Mouse (Mus musculus): ENCODE data around the gene Irx6. TPM values are rescaled to one million over a fixed set of nuclear protein-coding genes. Genes with fewer than 3 reads are reported as not detected.

Irx6 gene
- polyA plus RNA-seq, 1 experiment: not detected

DNA sequence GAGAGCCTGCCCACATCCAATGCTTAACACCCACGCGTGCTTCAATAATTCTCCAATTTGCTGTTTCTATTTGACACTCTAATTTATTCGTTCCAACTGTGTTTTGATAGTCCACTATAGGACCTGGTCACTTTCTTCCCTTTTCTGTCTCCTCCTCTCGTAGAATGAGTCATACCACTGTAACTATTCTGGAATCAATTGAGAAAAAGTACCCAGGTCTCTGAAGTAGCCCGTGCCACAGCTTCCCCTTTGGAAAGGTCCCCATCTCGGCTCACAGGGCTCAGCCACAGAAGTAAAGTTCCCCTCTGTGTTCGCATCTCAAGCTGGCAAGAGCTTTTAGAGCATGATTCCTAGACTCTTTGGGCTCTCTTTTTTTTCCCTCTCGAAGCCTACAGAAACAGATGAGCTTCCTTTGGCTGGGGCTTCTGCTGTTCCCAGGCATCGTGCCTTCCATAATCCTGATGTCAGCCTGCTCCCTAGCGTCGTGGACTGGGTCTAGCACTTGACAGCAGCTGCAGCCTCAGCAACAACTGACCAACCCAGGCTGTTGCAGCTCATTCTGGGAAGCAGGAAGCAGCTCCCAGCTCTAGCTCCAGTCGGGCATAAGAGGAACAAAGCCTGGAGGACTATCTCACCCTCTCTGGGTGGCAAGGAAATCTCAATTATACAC is 47.3 kb downstream of the Irx6 start:
- no peak overlapping the region for H3K4me3 ChIP-seq (ENCODE audit: insufficient read depth, low read depth, low read length)
- no peaks in the 10 kb centered on the region; the same call in 1 of the 2 replicates for H3K27me3 ChIP-seq (replicated peaks; ENCODE audit: control insufficient read depth, insufficient read depth, low read length)
- no peaks in the 10 kb centered on the region for H3K36me3 ChIP-seq (ENCODE audit: control insufficient read depth, insufficient read depth, low read length)
- H3K4me1 ChIP-seq (ENCODE audit: control insufficient read depth, insufficient read depth, low read length): no peaks in the 10 kb centered on the region
- 27% methylated on average over 12 of the region's 12 CpGs for WGBS
- peak; percentile 36 for DNase-seq
- TF ChIP-seq POLR2A (IDR thresholded peaks at IDR 0.05; ENCODE audit: low read depth, low read length): no peak
- no peak; the same call in 1 of the 2 replicates for TF ChIP-seq CTCF (conservative IDR thresholded peaks at IDR 0.05; ENCODE audit: insufficient read depth, insufficient read length, low read depth, low read length)
- H3K27ac ChIP-seq (ENCODE audit: insufficient read depth, low read depth, low read length): no peak overlapping the region

DNA sequence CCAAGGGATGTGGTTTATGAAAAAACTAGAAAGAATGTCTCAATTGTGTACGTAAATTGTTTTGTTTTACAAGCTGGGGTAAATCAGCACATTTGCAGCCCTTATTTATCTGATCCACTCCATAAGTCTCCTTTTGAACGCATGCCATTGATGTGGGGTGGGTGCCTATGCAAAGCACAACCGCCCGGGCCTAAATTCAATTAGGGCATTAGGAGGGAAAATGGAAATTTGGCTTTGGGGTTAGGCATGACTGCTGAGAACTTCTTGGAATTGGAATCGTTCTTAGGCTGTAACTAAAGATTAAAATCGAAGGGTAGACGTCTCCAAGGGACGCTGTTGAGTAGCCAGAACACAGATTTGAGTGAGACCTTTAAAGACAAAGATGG is 47.8 kb downstream of the Irx6 start:
- no peaks in the 10 kb centered on the region; the same call in 1 of the 2 replicates for H3K27me3 ChIP-seq (replicated peaks; ENCODE audit: control insufficient read depth, insufficient read depth, low read length)
- no peak overlapping the region for H3K4me3 ChIP-seq (ENCODE audit: insufficient read depth, low read depth, low read length)
- 66% methylated on average over 8 of the region's 8 CpGs for WGBS
- no peaks in the 10 kb centered on the region for H3K36me3 ChIP-seq (ENCODE audit: control insufficient read depth, insufficient read depth, low read length)
- DNase-seq: no peak
- TF ChIP-seq POLR2A (IDR thresholded peaks at IDR 0.05; ENCODE audit: low read depth, low read length) (no peak), CTCF (conservative IDR thresholded peaks at IDR 0.05; ENCODE audit: insufficient read depth, insufficient read length, low read depth, low read length) (no peak)
- H3K4me1 ChIP-seq (ENCODE audit: control insufficient read depth, insufficient read depth, low read length): no peaks in the 10 kb centered on the region
- no peak overlapping the region for H3K27ac ChIP-seq (ENCODE audit: insufficient read depth, low read depth, low read length)

DNA sequence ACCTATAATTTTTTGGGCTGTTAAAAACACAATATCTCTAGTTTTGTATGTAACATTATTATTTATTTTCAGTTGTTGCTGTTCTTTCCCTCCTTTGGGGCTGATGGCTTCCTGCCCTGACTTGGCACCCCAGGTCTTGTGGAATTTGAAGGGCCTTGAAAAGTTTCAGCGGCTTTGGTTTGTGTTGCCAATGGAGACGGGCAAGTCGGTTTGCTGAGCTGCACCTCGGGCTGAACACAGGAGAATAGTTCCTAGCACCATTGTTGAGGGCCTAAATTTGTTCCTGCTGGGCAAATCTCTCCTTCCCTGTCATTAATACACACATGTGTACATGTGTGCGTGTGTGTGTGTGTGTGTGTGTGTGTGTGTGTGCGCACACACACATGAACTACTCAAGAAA is 49.2 kb downstream of the Irx6 start:
- Histone ChIP-seq H3K36me3 (ENCODE audit: control insufficient read depth, insufficient read depth, low read length) (no peaks in the 10 kb centered on the region), H3K4me1 (ENCODE audit: control insufficient read depth, insufficient read depth, low read length) (no peaks in the 10 kb centered on the region), H3K27me3 (replicated peaks; ENCODE audit: control insufficient read depth, insufficient read depth, low read length) (no peaks in the 10 kb centered on the region; the same call in 1 of the 2 replicates), H3K27ac (ENCODE audit: insufficient read depth, low read depth, low read length) (no peak overlapping the region), H3K4me3 (ENCODE audit: insufficient read depth, low read depth, low read length) (no peak overlapping the region)
- TF ChIP-seq CTCF (conservative IDR thresholded peaks at IDR 0.05; ENCODE audit: insufficient read depth, insufficient read length, low read depth, low read length) (no peak), POLR2A (IDR thresholded peaks at IDR 0.05; ENCODE audit: low read depth, low read length) (no peak)
- 68% methylated on average over 6 of the region's 6 CpGs for WGBS
- DNase-seq: no peak

- no peak overlapping the region for H3K27ac ChIP-seq (ENCODE audit: insufficient read depth, low read depth, low read length)
- H3K36me3 ChIP-seq (ENCODE audit: control insufficient read depth, insufficient read depth, low read length): no peaks in the 10 kb centered on the region
- WGBS: 65% methylated on average over 7 of the region's 7 CpGs
- no peaks in the 10 kb centered on the region for H3K4me1 ChIP-seq (ENCODE audit: control insufficient read depth, insufficient read depth, low read length)
- TF ChIP-seq CTCF (conservative IDR thresholded peaks at IDR 0.05; ENCODE audit: insufficient read depth, insufficient read length, low read depth, low read length) (no peak), POLR2A (IDR thresholded peaks at IDR 0.05; ENCODE audit: low read depth, low read length) (no peak)
- H3K4me3 ChIP-seq (ENCODE audit: insufficient read depth, low read depth, low read length): no peak overlapping the region
- no peak for DNase-seq
- H3K27me3 ChIP-seq (replicated peaks; ENCODE audit: control insufficient read depth, insufficient read depth, low read length): no peaks in the 10 kb centered on the region
Measured at GRCm38 (mm10) chr8:92723947-92724346, 49.9 kb downstream of the Irx6 start.

DNA sequence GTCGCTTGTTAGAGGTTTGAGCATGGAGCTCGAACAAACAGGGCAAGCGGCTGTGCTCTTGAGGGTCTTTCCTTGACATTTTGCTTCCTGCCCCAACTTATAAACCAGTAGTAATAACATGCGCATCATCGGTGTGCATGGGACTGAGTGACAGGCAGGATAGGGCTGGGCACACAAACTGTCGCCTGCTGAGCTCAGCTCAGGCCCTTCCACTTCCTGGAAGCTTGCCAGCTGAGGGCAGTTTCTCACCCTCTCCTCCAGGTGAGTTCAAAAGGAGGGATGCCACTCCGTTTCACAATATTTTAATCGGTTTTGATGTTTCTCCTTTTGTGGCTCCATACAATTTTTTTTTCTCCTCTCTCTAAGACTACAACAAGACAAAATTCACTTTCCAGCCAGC is 50.3 kb downstream of the Irx6 start:
- no peak overlapping the region for H3K27ac ChIP-seq (ENCODE audit: insufficient read depth, low read depth, low read length)
- WGBS: 69% methylated on average over 8 of the region's 8 CpGs
- H3K27me3 ChIP-seq (replicated peaks; ENCODE audit: control insufficient read depth, insufficient read depth, low read length): no peaks in the 10 kb centered on the region
- TF ChIP-seq CTCF (conservative IDR thresholded peaks at IDR 0.05; ENCODE audit: insufficient read depth, insufficient read length, low read depth, low read length): no peak
- TF ChIP-seq POLR2A (IDR thresholded peaks at IDR 0.05; ENCODE audit: low read depth, low read length): no peak
- no peak overlapping the region for H3K4me3 ChIP-seq (ENCODE audit: insufficient read depth, low read depth, low read length)
- no peaks in the 10 kb centered on the region for H3K4me1 ChIP-seq (ENCODE audit: control insufficient read depth, insufficient read depth, low read length)
- H3K36me3 ChIP-seq (ENCODE audit: control insufficient read depth, insufficient read depth, low read length): no peaks in the 10 kb centered on the region
- DNase-seq: no peak

Other genes starting within 250 kb of the Irx6 start
- 17.1 and 20.9 TPM in 2 replicates for gene Mmp2, start 153.0 kb downstream of the Irx6 start, polyA plus RNA-seq (2012; rRNA removed)
- 1.0 and 1.5 TPM in 2 replicates for gene Lpcat2, start 181.1 kb downstream of the Irx6 start, polyA plus RNA-seq (2012; rRNA removed)
- gene Capns2, start 227.1 kb downstream of the Irx6 start, polyA plus RNA-seq (2012; rRNA removed): 0.16 TPM in 1 of 2 replicates, not detected in the other